Comparison of ENCODE assay signal across 8 mouse cellular contexts in genomic region chr10:83723055-83723454, GRCm38 (mm10). TPM values are rescaled to one million over a fixed set of nuclear protein-coding genes. Genes with fewer than 3 reads are reported as not detected.
A peak's percentile ranks its signal among the peaks of the same experiment; 100 is the strongest.
DNase-seq lines count a peak whose midpoint lies in the region; ATAC-seq lines count a peak whose summit lies in the region.

No protein-coding gene starts in this region.

- H3K27ac ChIP-seq in lung, embryonic 15.5 days: no peak overlapping the region
- no peak overlapping the region for H3K27ac ChIP-seq in intestine, embryonic 15.5 days
- no peak overlapping the region; the same call in 1 of the 2 replicates for H3K27ac ChIP-seq in lung, embryonic 16.5 days (ENCODE audit: low read length)
- no peak overlapping the region for H3K27ac ChIP-seq in stomach, embryonic 16.5 days (ENCODE audit: low read length)

- H3K36me3 ChIP-seq in lung, embryonic 15.5 days: no peaks in the 10 kb centered on the region
- H3K36me3 ChIP-seq in intestine, embryonic 15.5 days: no peaks in the 10 kb centered on the region
- no peaks in the 10 kb centered on the region for H3K36me3 ChIP-seq in lung, embryonic 16.5 days (ENCODE audit: control insufficient read depth, insufficient read depth, low read length)
- no peaks in the 10 kb centered on the region for H3K36me3 ChIP-seq in stomach, embryonic 16.5 days (ENCODE audit: control insufficient read depth, insufficient read depth, low read length)

- ATAC-seq in lung, embryonic 15.5 days (ENCODE audit: borderline replicate concordance, extremely low read depth, low FRiP score, low TSS enrichment): peak; percentile 57
- ATAC-seq in intestine, embryonic 15.5 days: peak; percentile 54
- ATAC-seq in lung, embryonic 16.5 days (ENCODE audit: low read depth): peak; percentile 73
- ATAC-seq in stomach, embryonic 16.5 days (ENCODE audit: insufficient read depth, low FRiP score): peak; percentile 51

- peaks cover 20% of the 10 kb centered on the region for H3K4me1 ChIP-seq in lung, embryonic 15.5 days
- H3K4me1 ChIP-seq in intestine, embryonic 15.5 days (replicated peaks): 0 out of 2 replicates have a peak, but pooled peaks cover 9% of the 10 kb centered on the region
- H3K4me1 ChIP-seq in lung, embryonic 16.5 days (replicated peaks; ENCODE audit: control insufficient read depth, insufficient read depth, low read length): peaks cover 17% of the 10 kb centered on the region
- peaks cover 5% of the 10 kb centered on the region for H3K4me1 ChIP-seq in stomach, embryonic 16.5 days (ENCODE audit: control insufficient read depth, insufficient read depth, low read length)

- H3K4me3 ChIP-seq in lung, embryonic 15.5 days: peak overlapping the region; percentile 74
- peak overlapping the region; percentile 70 for H3K4me3 ChIP-seq in intestine, embryonic 15.5 days (replicated peaks)
- H3K4me3 ChIP-seq in lung, embryonic 16.5 days (ENCODE audit: low read length): peak overlapping the region; percentile 70
- peak overlapping the region; percentile 67 for H3K4me3 ChIP-seq in stomach, embryonic 16.5 days (replicated peaks; ENCODE audit: low read length)

- WGBS in lung, embryonic 15.5 days: 0% methylated on average over 17 of the region's 23 CpGs
- WGBS in intestine, embryonic 15.5 days: under 1% methylated on average over 23 of the region's 23 CpGs
- under 1% methylated on average over 21 of the region's 23 CpGs for WGBS in lung, embryonic 16.5 days
- 0% methylated on average over 21 of the region's 23 CpGs for WGBS in stomach, embryonic 16.5 days

- H3K4me2 ChIP-seq in lung, embryonic 15.5 days: peak overlapping the region; percentile 95
- peak overlapping the region; percentile 90 for H3K4me2 ChIP-seq in intestine, embryonic 15.5 days (replicated peaks)
- peak overlapping the region; percentile 89 for H3K4me2 ChIP-seq in lung, embryonic 16.5 days (ENCODE audit: low read depth, low read length)
- H3K4me2 ChIP-seq in stomach, embryonic 16.5 days (ENCODE audit: low read depth, low read length): peak overlapping the region; percentile 85

- no peak for DNase-seq in lung, postnatal 25 days (ENCODE audit: low spot score)
- peak; percentile 67 to 68 for DNase-seq in cerebellum, postnatal 10 days
- DNase-seq in forelimb bud, embryonic 11.5 days (ENCODE audit: low read depth, low spot score): peak; percentile 20
- DNase-seq in ovary, postnatal 36 days (ENCODE audit: low spot score): no peak

- H3K9me3 ChIP-seq in lung, embryonic 15.5 days: no peaks in the 10 kb centered on the region
- H3K9me3 ChIP-seq in intestine, embryonic 15.5 days: no peaks in the 10 kb centered on the region
- H3K9me3 ChIP-seq in lung, embryonic 16.5 days (ENCODE audit: control insufficient read depth, low read length): peaks cover 5% of the 10 kb centered on the region; the same call in 1 of the 2 replicates
- H3K9me3 ChIP-seq in stomach, embryonic 16.5 days (replicated peaks; ENCODE audit: control insufficient read depth, low read length): no peaks in the 10 kb centered on the region

- H3K9ac ChIP-seq in lung, embryonic 15.5 days: peak overlapping the region; percentile 55
- H3K9ac ChIP-seq in intestine, embryonic 15.5 days: peak overlapping the region; percentile 58
- H3K9ac ChIP-seq in lung, embryonic 16.5 days (ENCODE audit: low read length): peak overlapping the region; percentile 66
- peak overlapping the region; percentile 76 for H3K9ac ChIP-seq in stomach, embryonic 16.5 days (ENCODE audit: low read length)

- no peaks in the 10 kb centered on the region for H3K27me3 ChIP-seq in lung, embryonic 15.5 days
- no peaks in the 10 kb centered on the region for H3K27me3 ChIP-seq in intestine, embryonic 15.5 days (replicated peaks)
- no peaks in the 10 kb centered on the region for H3K27me3 ChIP-seq in lung, embryonic 16.5 days (ENCODE audit: control insufficient read depth, insufficient read depth, low read depth, low read length)
- H3K27me3 ChIP-seq in stomach, embryonic 16.5 days (ENCODE audit: control insufficient read depth, insufficient read depth, low read length): no peaks in the 10 kb centered on the region

RNA-seq across cellular contexts. Expression of gene 1500009L16Rik, which starts 0.4 kb away (rescaled TPM):
- 43.4 and 44.0 TPM in 2 replicates for polyA plus RNA-seq in lung, embryonic 15.5 days (2015; fragmentation: Nextera tagmentation; extraction: Ambion mirVana)
- polyA plus RNA-seq in intestine, embryonic 15.5 days (2015; fragmentation: Nextera tagmentation; extraction: Ambion mirVana): 19.0 and 21.6 TPM in 2 replicates
- 44.4 and 49.7 TPM in 2 replicates for polyA plus RNA-seq in lung, embryonic 16.5 days (2015; fragmentation: Nextera tagmentation; extraction: Ambion mirVana)
- 23.9 and 25.8 TPM in 2 replicates for polyA plus RNA-seq in stomach, embryonic 16.5 days (2015; fragmentation: Nextera tagmentation; extraction: Ambion mirVana)

Comparison
In these comparisons a context has a peak if more than half of its experiments do, and no peak if none do; other contexts are left out.
1. DNase-seq: peak in cerebellum, postnatal 10 days (2 of 2) and forelimb bud, embryonic 11.5 days (single experiment); none in lung, postnatal 25 days (single experiment) and ovary, postnatal 36 days (single experiment).
2. Peak in every context shown above with its lines, with median percentiles within 50 percentile points of each other: ATAC-seq, H3K4me2 ChIP-seq, H3K4me3 ChIP-seq and H3K9ac ChIP-seq.